Mouse (Mus musculus) CD4-positive, CD25-positive, alpha-beta regulatory T cell, adult 9 weeks (primary cell): ENCODE measurements around the gene Enpep. TPM values are rescaled to one million over a fixed set of nuclear protein-coding genes. Genes with fewer than 3 reads are reported as not detected.

ENCODE experiments used
- polyA plus RNA-seq: library from polyadenylated mRNA; unstranded; fragments of 100-300 nt; shearing (Covaris generic); gene quantifications from one replicate; pipeline ENCODE4 v1.2.1, GENCODE M21; 2017

Enpep gene
- 0.42 TPM for polyA plus RNA-seq

DNA sequence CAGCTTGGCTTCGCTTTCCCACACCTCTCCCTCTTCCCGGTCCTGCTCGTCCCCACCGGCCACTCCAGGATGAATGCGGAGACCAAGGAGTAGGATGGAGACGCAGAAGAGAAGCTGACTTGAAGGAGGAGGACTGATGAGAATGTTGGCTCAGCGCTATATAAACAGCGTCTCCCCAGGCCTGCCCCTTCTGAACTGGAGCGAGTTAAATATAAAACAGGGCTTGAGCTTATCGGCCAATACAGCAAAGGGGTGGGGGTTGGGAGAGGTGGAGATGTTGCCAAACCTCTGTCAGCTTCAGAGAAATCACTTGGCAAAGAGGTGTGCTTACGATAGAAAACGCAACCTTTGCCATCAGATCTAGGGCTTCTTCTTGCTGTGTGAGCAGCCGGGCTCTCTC is at the start of gene Enpep:
Enpep (minus strand) TSS at position 135 of the 400 bp plus-strand sequence.

Other genes with a start within 250 kb of the Enpep start
- gene Pitx2, start 132.8 kb downstream of the Enpep start, polyA plus RNA-seq: 0.12 TPM
- gene Elovl6, start 199.6 kb upstream of the Enpep start, polyA plus RNA-seq: 14.0 TPM